Mouse (Mus musculus): ENCODE results near the gene Tor1aip2. TPM values are rescaled to one million over a fixed set of nuclear protein-coding genes. Genes with fewer than 3 reads are reported as not detected.

Tor1aip2 gene
- polyA plus RNA-seq (2014; fragmentation: Illumina TruSeq; extraction: RNeasy Lipid Tissue Mini Kit (QIAGEN cat#74804)), result 320 TPM

DNA sequence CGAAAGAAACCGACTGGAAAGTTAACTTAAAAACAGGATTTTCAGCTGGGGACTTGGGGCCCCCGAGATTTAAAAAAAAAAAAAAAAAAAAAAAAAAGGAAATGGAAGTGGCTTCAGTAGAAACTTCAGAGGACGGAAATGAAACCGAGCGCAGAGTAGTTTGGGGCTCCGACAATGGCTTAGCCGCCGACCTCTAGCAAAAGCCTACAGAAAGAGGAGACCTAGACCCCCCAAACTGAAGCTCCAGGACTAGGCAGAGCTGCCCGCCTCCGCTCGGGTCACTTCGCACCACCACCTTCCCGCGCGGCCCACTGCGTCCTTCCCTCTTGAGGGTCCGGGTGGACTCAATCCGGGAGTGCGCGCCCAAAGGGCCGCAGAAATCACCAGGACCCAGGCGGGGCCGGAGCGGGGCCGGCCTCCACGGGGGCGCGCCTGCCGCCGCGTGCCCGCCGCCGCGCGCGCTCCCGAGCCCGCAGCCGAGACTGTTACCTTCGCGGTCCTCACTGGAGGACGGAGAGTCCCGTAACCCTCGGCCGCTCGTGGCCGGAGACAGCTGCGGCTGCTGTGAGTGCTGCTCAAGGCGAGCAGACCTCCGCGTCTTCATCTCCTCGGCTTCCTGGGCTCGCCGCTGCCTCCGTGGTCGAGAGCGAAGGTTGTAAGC, at the start of gene Tor1aip2:
Gene Tor1aip2 (plus strand): TSS at position 135 of the 661 bp plus-strand sequence.

GRCm38 (mm10) chr1:156035930-156036737, 931 bp downstream of the Tor1aip2 start, which contains the start of gene Tor1aip1:
Tor1aip1 (minus strand) TSS chr1:156036480.

Other genes with a start within 250 kb of the Tor1aip2 start
- gene Qsox1, start 222.5 kb upstream of the Tor1aip2 start, polyA plus RNA-seq (2014; fragmentation: Illumina TruSeq; extraction: RNeasy Lipid Tissue Mini Kit (QIAGEN cat#74804)), result 3.0 TPM
- gene Cep350, start 62.1 kb upstream of the Tor1aip2 start, polyA plus RNA-seq (2014; fragmentation: Illumina TruSeq; extraction: RNeasy Lipid Tissue Mini Kit (QIAGEN cat#74804)), result 48.4 TPM
- 142 TPM for gene Tor1aip1, start 1.1 kb downstream of the Tor1aip2 start, polyA plus RNA-seq (2014; fragmentation: Illumina TruSeq; extraction: RNeasy Lipid Tissue Mini Kit (QIAGEN cat#74804))
- 1.3 TPM for gene Fam163a, start 169.6 kb downstream of the Tor1aip2 start, polyA plus RNA-seq (2014; fragmentation: Illumina TruSeq; extraction: RNeasy Lipid Tissue Mini Kit (QIAGEN cat#74804))